Mouse (Mus musculus) C2C12 (cell line): ENCODE results near the gene Npr1.

Experiments
- CEBPB ChIP-seq: IDR thresholded peaks from one replicate; pipeline ENCODE4 v1.6.1; 2011; ENCODE audit warnings: low read depth, mild to moderate bottlenecking, control low read depth, moderate library complexity
- CTCF ChIP-seq: IDR thresholded peaks from one replicate; pipeline ENCODE4 v1.5.1; 2011; ENCODE audit not compliant: control insufficient read depth, insufficient read depth, insufficient read length
- FOSL1 ChIP-seq: IDR thresholded peaks from one replicate; pipeline ENCODE4 v1.8.0; 2011; ENCODE audit warnings: mild to moderate bottlenecking, low read length; ENCODE audit not compliant: poor library complexity, insufficient read depth, severe bottlenecking
- MAX ChIP-seq: IDR thresholded peaks from one replicate; pipeline ENCODE4 v1.6.1; 2011; ENCODE audit warnings: mild to moderate bottlenecking, control low read depth
- MYOD1 ChIP-seq: IDR thresholded peaks from one replicate; pipeline ENCODE4 v1.6.1; 2011; ENCODE audit warnings: low read depth; ENCODE audit not compliant: control insufficient read depth, insufficient read length
- MYOG ChIP-seq: IDR thresholded peaks from one replicate; pipeline ENCODE4 v1.6.1; 2011; ENCODE audit not compliant: control insufficient read depth, insufficient read length; ENCODE audit errors: extremely low read depth
- USF1 ChIP-seq: IDR thresholded peaks from one replicate; pipeline ENCODE4 v1.6.1; 2011; ENCODE audit warnings: low read depth, mild to moderate bottlenecking, control low read depth, moderate library complexity

- TF ChIP-seq CTCF = no peak
- no peak for TF ChIP-seq MAX
- no peak for TF ChIP-seq MYOD1
- no peak for TF ChIP-seq FOSL1
- TF ChIP-seq USF1 = no peak
- TF ChIP-seq MYOG = no peak
- TF ChIP-seq CEBPB = no peak
These were observed 52.7 kb downstream of the Npr1 start for GRCm38 (mm10) chr3:90413011-90413396.
